Mouse (Mus musculus) hindlimb bud, embryonic 11.5 days (tissue): Measurements from ENCODE around the gene Secisbp2.
A peak's percentile ranks its signal among the peaks of the same experiment; 100 is the strongest.

Source experiments
- DNase-seq: peaks from one replicate; pipeline ENCODE4 v3.0.0-alpha.2; 2012; ENCODE audit warnings: low read depth, low spot score; ENCODE audit errors: extremely low spot score

Secisbp2 gene

DNA sequence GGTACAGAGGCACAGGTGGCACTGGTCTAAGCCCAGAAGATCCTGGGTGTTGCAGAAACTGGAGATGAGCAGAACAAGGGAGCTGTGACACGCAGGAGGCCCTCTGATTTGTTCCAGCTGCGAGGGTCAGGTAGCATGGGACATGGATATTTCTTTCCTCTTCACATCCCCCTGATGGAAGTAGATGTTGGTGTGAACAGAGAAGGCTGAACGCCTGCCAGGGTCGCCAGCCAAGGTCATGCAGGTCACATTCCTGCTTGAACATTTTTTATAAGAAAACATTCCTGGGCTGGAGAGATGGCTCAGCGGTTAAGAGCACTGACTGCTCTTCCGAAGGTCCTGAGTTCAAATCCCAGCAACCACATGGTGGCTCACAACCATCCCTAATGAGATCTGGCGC, 75.9 kb downstream of the Secisbp2 start:
- no peak for DNase-seq

DNA sequence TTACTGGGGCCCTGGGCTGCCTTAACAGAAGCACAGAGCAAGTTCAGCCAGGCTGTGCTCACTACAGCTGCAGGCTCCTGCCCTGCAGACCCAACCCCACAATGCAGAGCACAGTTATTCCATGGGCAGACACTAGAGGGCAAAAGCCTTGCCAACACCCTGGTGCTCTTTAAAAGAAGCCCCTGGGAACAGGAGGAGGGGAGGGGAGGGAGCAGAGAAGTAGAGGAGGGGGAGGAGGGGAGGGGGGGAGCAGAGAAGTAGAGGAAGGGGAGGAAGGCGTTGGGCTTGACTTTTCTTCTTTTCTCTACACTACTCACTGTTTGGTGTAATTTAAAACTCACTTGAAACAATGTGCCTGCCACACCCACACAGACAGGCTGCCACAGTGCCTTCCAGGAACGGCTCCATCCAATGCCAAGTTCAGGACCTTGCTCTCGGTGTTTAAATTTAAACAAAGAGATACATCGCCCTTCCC, 78.4 kb downstream of the Secisbp2 start:
- peak; percentile 31 for DNase-seq

DNA sequence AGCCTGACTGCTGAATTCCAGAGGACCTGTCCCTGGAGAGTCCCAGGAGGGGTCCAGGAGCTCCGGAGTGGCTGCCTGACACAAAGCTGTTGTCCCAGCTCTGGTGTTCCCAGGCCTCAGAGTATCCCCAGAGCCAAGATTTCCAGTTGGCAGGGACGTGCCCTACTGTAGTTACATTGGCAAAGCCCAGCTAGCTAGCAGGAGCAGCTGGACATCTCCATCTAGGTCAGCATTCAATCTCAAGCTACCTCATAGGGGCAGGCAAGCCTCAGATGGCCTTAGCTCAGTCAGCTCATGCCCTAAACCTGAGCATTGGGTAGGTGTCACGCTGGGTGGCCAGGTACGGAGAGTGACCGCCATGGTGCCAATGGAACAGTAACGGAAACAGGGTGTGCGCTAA, 80.0 kb downstream of the Secisbp2 start:
- DNase-seq = no peak

DNA sequence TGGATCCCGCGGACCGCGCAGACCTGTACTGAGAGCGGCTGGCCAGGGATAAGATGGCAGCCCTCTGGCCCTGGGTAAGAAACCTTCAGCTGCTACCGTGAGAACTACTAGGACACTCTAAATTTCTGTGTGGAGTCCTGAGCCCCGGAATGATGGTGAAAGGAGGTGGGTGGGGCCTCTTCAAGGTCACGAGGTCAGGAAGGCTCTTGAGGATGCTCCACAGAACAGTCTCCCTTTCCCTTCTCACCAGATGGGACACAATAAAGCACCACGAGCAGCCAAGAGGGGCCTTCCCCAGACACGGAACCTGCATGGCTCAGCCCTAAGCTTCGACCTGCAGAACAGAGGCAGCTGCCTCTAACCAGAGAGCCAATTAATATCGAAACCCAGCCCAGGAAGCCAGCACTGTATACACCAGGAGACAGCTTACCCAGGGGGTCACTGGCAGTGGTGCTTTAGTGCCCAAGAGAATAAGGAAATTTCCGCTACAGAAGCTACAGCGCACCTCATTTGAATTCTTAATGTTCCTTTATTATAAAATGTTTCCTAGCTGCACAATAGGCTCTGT, 80.7 kb downstream of the Secisbp2 start:
- DNase-seq = no peak
